Mouse (Mus musculus) CH12.LX (cell line): ENCODE data around the gene Atg16l1. TPM values are rescaled to one million over a fixed set of nuclear protein-coding genes. Genes with fewer than 3 reads are reported as not detected.

Experiments
- DNase-seq: peaks from one replicate; pipeline ENCODE4 v3.0.0-alpha.2; 2013; ENCODE audit errors: extremely low read depth
- H3K27ac ChIP-seq: 2 replicates; pipeline ENCODE4 v1.5.1; 2012; ENCODE audit warnings: low read depth, mild to moderate bottlenecking, control low read depth, moderate library complexity; ENCODE audit not compliant: insufficient read depth
- H3K27me3 ChIP-seq: replicated peaks from 2 replicates; pipeline ENCODE3; 2012; ENCODE audit warnings: inconsistent platforms
- H3K36me3 ChIP-seq, 2 experiments: replicated peaks in 1 of 2; 2 replicates each; pipeline versions ENCODE3 to v1.6.1; 2012; ENCODE audit warnings: inconsistent platforms in 1 of 2, low read length in 1 of 2, mild to moderate bottlenecking in 1 of 2, mixed read lengths in 1 of 2, moderate library complexity in 1 of 2; ENCODE audit not compliant: control insufficient read depth in 1 of 2, insufficient read depth in 1 of 2
- H3K4me1 ChIP-seq, 2 experiments: 2 replicates each; pipeline ENCODE4 v1.6.1; 2012; ENCODE audit warnings: inconsistent platforms in 1 of 2, moderate library complexity in 1 of 2; ENCODE audit not compliant: insufficient read depth in 2 of 2, control insufficient read depth in 1 of 2
- H3K4me2 ChIP-seq: 2 replicates; pipeline ENCODE4 v1.6.1; 2012; ENCODE audit warnings: low read depth, mild to moderate bottlenecking, control low read depth; ENCODE audit not compliant: poor library complexity, insufficient read depth, severe bottlenecking
- H3K4me3 ChIP-seq, 3 experiments: fragments of 150-350 bp in 1 of 3; sonication (generic) in 1 of 3; replicated peaks in 1 of 3; 2 replicates each; pipeline versions ENCODE3 to v1.5.1; 2011 to 2012; ENCODE audit warnings: low read depth in 2 of 3, low read length in 2 of 3, mild to moderate bottlenecking in 2 of 3, moderate library complexity in 2 of 3, control low read depth in 1 of 3, improper control_type of control experiment in 1 of 3, inconsistent platforms in 1 of 3, mixed read lengths in 1 of 3; ENCODE audit not compliant: poor library complexity in 1 of 3
- H3K79me2 ChIP-seq: replicated peaks from 2 replicates; pipeline ENCODE4 v1.6.1; 2012; ENCODE audit warnings: mild to moderate bottlenecking, moderate library complexity; ENCODE audit not compliant: control insufficient read depth, poor library complexity, insufficient read depth, severe bottlenecking; ENCODE audit errors: extremely low read depth
- H3K9ac ChIP-seq: 2 replicates; pipeline ENCODE4 v1.6.1; 2012; ENCODE audit warnings: low read depth, mild to moderate bottlenecking, control low read depth, moderate library complexity; ENCODE audit not compliant: insufficient read depth
- H3K9me3 ChIP-seq: replicated peaks from 2 replicates; pipeline ENCODE3; 2012; ENCODE audit warnings: low read length, inconsistent platforms, mixed read lengths
- CHD1 ChIP-seq: IDR thresholded peaks from 2 replicates; pipeline ENCODE4 v1.6.1; 2012; ENCODE audit warnings: low read depth, low read length, improper control_type of control experiment, inconsistent platforms
- CHD2 ChIP-seq: IDR thresholded peaks from 2 replicates; pipeline ENCODE4 v1.6.1; 2011; ENCODE audit warnings: low read length, improper control_type of control experiment
- CTCF ChIP-seq, 2 experiments: IDR thresholded peaks in 1 of 2; conservative IDR thresholded peaks in 1 of 2; 2 replicates each; pipeline ENCODE4 v1.5.1; 2011 to 2012; ENCODE audit warnings: low read depth in 2 of 2, low read length in 2 of 2, improper control_type of control experiment in 1 of 2, inconsistent platforms in 1 of 2, mild to moderate bottlenecking in 1 of 2, moderate library complexity in 1 of 2
- E2F4 ChIP-seq: IDR thresholded peaks from 2 replicates; pipeline ENCODE4 v1.6.1; 2011; ENCODE audit warnings: low read depth, low read length, improper control_type of control experiment; ENCODE audit not compliant: insufficient replicate concordance
- GABPA ChIP-seq: IDR thresholded peaks from 2 replicates; pipeline ENCODE4 v1.6.1; 2012; ENCODE audit warnings: low read depth, low read length, improper control_type of control experiment, inconsistent platforms; ENCODE audit not compliant: insufficient replicate concordance
- HCFC1 ChIP-seq: IDR thresholded peaks from 2 replicates; pipeline ENCODE4 v1.6.1; 2012; ENCODE audit warnings: low read depth, mild to moderate bottlenecking, inconsistent platforms, low read length, improper control_type of control experiment
- IRF4 ChIP-seq: IDR thresholded peaks from 2 replicates; pipeline ENCODE4 v1.6.1; 2014; ENCODE audit warnings: low read depth, mild to moderate bottlenecking, inconsistent platforms, low read length, improper control_type of control experiment
- JUN ChIP-seq: IDR thresholded peaks from 2 replicates; pipeline ENCODE4 v1.6.1; 2011; ENCODE audit warnings: low read depth, mild to moderate bottlenecking, low read length, improper control_type of control experiment, moderate library complexity; ENCODE audit not compliant: insufficient read depth
- KAT2A ChIP-seq: IDR thresholded peaks from 2 replicates; pipeline ENCODE4 v1.6.1; 2012; ENCODE audit warnings: low read length, improper control_type of control experiment, inconsistent platforms; ENCODE audit not compliant: insufficient replicate concordance
- MAFK ChIP-seq: IDR thresholded peaks from 2 replicates; pipeline ENCODE4 v1.6.1; 2011; ENCODE audit warnings: low read length, improper control_type of control experiment; ENCODE audit not compliant: insufficient replicate concordance
- MAX ChIP-seq: IDR thresholded peaks from 2 replicates; pipeline ENCODE4 v1.6.1; 2011; ENCODE audit warnings: low read length, improper control_type of control experiment
- MAZ ChIP-seq: IDR thresholded peaks from 2 replicates; pipeline ENCODE4 v1.6.1; 2012; ENCODE audit warnings: low read depth, mild to moderate bottlenecking, inconsistent platforms, low read length, improper control_type of control experiment, moderate library complexity
- MEF2A ChIP-seq: IDR thresholded peaks from 2 replicates; pipeline ENCODE4 v1.6.1; 2014; ENCODE audit warnings: low read depth, mild to moderate bottlenecking, inconsistent platforms, low read length, improper control_type of control experiment, borderline replicate concordance
- NELFE ChIP-seq: IDR thresholded peaks from 2 replicates; pipeline ENCODE4 v1.6.1; 2011; ENCODE audit warnings: low read depth, low read length, improper control_type of control experiment
- PAX5 ChIP-seq: IDR thresholded peaks from 2 replicates; pipeline ENCODE4 v1.6.1; 2012; ENCODE audit warnings: low read length, inconsistent platforms, mixed read lengths
- POLR2A ChIP-seq: IDR thresholded peaks from 2 replicates; pipeline ENCODE4 v1.6.1; 2011; ENCODE audit warnings: low read depth, mild to moderate bottlenecking, improper control_type of control experiment, low read length
- RAD21 ChIP-seq: IDR thresholded peaks from 2 replicates; pipeline ENCODE4 v1.6.1; 2011; ENCODE audit warnings: low read depth, mild to moderate bottlenecking, low read length, improper control_type of control experiment, moderate library complexity
- RCOR1 ChIP-seq: conservative IDR thresholded peaks from 2 replicates; pipeline ENCODE4 v1.6.1; 2012; ENCODE audit warnings: low read depth, mild to moderate bottlenecking, inconsistent platforms, low read length, improper control_type of control experiment
- SIN3A ChIP-seq: IDR thresholded peaks from 2 replicates; pipeline ENCODE4 v1.6.1; 2012; ENCODE audit warnings: low read length, improper control_type of control experiment, inconsistent platforms
- TCF12 ChIP-seq: IDR thresholded peaks from 2 replicates; pipeline ENCODE4 v1.6.1; 2014; ENCODE audit warnings: low read depth, mild to moderate bottlenecking, inconsistent platforms, low read length, improper control_type of control experiment
- UBTF ChIP-seq: IDR thresholded peaks from 2 replicates; pipeline ENCODE4 v1.6.1; 2012; ENCODE audit warnings: low read depth, mild to moderate bottlenecking, inconsistent platforms, low read length, improper control_type of control experiment, moderate library complexity
- ZC3H11A ChIP-seq: IDR thresholded peaks from 2 replicates; pipeline ENCODE4 v1.6.1; 2012; ENCODE audit warnings: low read depth, mild to moderate bottlenecking, inconsistent platforms, low read length, improper control_type of control experiment
- ZKSCAN1 ChIP-seq: IDR thresholded peaks from 2 replicates; pipeline ENCODE4 v1.6.1; 2012; ENCODE audit warnings: low read depth, inconsistent platforms, low read length, improper control_type of control experiment, borderline replicate concordance
- ZMIZ1 ChIP-seq: IDR thresholded peaks from 2 replicates; pipeline ENCODE4 v1.6.1; 2012; ENCODE audit warnings: low read depth, mild to moderate bottlenecking, inconsistent platforms, low read length, improper control_type of control experiment
- dilution Hi-C: fragments of 300-500 bp; cut with MboI; formaldehyde crosslinking; loops from 2 replicates; pipeline ENCODE4 v1.14.3; 2020; ENCODE audit warnings: low sequenced_read_pairs; ENCODE audit not compliant: extremely low pct_unique_long_range_greater_than_20kb, extremely low pct_ligation_motif_present
- in situ Hi-C: fragments of 300-500 bp; cut with MboI; formaldehyde crosslinking; loops from 3 replicates; pipeline ENCODE4 v1.14.3; 2019; ENCODE audit warnings: low sequenced_read_pairs, low pct_ligation_motif_present, low pct_unique_long_range_greater_than_20kb, mixed read lengths
- polyA plus RNA-seq: library from polyadenylated mRNA; unstranded; fragments of >175 nt; gene quantifications from 2 replicates; pipeline ENCODE4 v1.2.1, GENCODE M21; 2012; ENCODE audit warnings: low read depth; ENCODE audit not compliant: insufficient read length
- total RNA-seq, 2 experiments: library from RNA; depleted of rRNA; stranded (reverse); fragments of 300-350 nt in 1 of 2; fragments of >200 nt in 1 of 2; gene quantifications; 2 replicates each; pipeline ENCODE4 v1.2.3; 2012 to 2014

Gene Atg16l1
- total and polyA plus RNA-seq, 3 experiments = 19.9 to 21.6 (median 19.9) TPM

GRCm38 (mm10) chr1:87771724-87772123 is 16.1 kb downstream of the Atg16l1 start:
- no peak overlapping the region for H3K4me3 ChIP-seq
- peaks cover 0 to 3% of the 10 kb centered on the region in 2 experiments; a peak in 1 of 4 replicates for H3K4me1 ChIP-seq
- DNase-seq = no peak
- no peak overlapping the region for H3K27ac ChIP-seq
- no peak overlapping the region for H3K9ac ChIP-seq
- no peaks in the 10 kb centered on the region for H3K79me2 ChIP-seq
- dilution Hi-C loops = no loop called here
- H3K36me3 ChIP-seq = peaks cover 71 to 93% of the 10 kb centered on the region in 2 experiments
- no peaks in the 10 kb centered on the region for H3K27me3 ChIP-seq
- peaks cover 3% of the 10 kb centered on the region for H3K9me3 ChIP-seq
- H3K4me2 ChIP-seq = no peak overlapping the region
- in situ Hi-C loops = no loop called here
- TF ChIP-seq GABPA (no peak), RAD21 (no peak), CTCF (conservative IDR thresholded peaks at IDR 0.05 in 1 of 2, IDR thresholded peaks at IDR 0.05 in 1 of 2; ENCODE audit: low read depth in 2 of 2, low read length in 2 of 2) (no peak), POLR2A (no peak), CHD1 (no peak), MAFK (no peak), RCOR1 (no peak), MEF2A (no peak), ZKSCAN1 (no peak), CHD2 (no peak), UBTF (no peak), IRF4 (no peak), PAX5 (no peak), JUN (no peak), MAZ (no peak), NELFE (no peak)

GRCm38 (mm10) chr1:87773336-87773735 is 17.7 kb downstream of the Atg16l1 start:
- in situ Hi-C loops (no loop called here), dilution Hi-C loops (no loop called here)
- no peak overlapping the region for H3K4me2 ChIP-seq
- no peak overlapping the region for H3K4me3 ChIP-seq
- H3K9ac ChIP-seq = no peak overlapping the region
- peaks cover 3% of the 10 kb centered on the region for H3K9me3 ChIP-seq
- DNase-seq = no peak
- H3K27ac ChIP-seq = no peak overlapping the region
- peaks cover 0 to 3% of the 10 kb centered on the region in 2 experiments; a peak in 1 of 4 replicates for H3K4me1 ChIP-seq
- no peaks in the 10 kb centered on the region for H3K27me3 ChIP-seq
- TF ChIP-seq CHD1 (no peak), HCFC1 (no peak), MEF2A (no peak), ZMIZ1 (no peak), MAX (no peak), UBTF (no peak), ZC3H11A (no peak), SIN3A (no peak), CTCF (conservative IDR thresholded peaks at IDR 0.05 in 1 of 2, IDR thresholded peaks at IDR 0.05 in 1 of 2; ENCODE audit: low read depth in 2 of 2, low read length in 2 of 2) (no peak), RCOR1 (no peak), KAT2A (no peak), PAX5 (no peak), TCF12 (no peak), ZKSCAN1 (no peak), E2F4 (no peak), JUN (no peak)
- peaks cover 73 to 93% of the 10 kb centered on the region in 2 experiments for H3K36me3 ChIP-seq
- H3K79me2 ChIP-seq = no peaks in the 10 kb centered on the region
